Mouse (Mus musculus): ENCODE results near the gene Adam17.

Gene Adam17

DNA sequence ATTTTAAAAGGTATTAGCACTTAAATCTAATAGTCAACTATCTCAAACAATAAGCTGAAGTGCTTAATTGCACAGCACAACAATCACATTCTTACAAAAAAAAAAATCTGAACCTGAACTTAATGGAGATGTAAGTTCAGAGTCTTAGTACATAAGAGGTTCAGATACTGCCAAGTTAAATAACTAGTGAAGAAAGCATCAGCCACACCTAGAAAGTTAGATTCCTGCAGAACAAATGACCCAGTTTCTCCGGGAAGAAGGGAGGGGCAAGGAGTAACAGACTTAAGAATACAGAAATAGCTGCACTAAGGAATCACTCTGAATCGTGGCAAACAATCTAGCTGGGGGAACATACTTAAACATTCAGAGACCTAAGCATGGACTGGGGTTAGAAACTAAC lies 10.7 kb downstream of the Adam17 start:
- in situ Hi-C loops (cut with MboI, MseI), result no loop called here

DNA sequence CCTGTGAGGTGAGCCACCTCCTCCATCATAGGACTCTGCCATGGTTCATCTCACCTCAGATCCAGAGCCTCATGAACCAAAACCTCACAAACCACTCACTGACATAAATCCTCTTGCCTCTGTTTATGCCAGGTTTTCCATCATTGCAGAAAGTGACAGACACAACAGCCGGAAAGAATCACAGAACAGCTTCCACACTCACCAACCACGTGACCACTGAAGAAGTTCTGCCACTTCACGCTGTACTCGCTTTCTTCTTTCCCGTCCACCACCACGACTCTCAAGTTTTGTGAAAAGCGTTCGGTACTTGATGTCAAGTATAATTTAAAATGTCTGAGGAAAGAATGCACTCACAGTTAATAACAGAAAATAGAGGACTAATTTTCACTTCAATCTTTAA lies 19.8 kb downstream of the Adam17 start:
- in situ Hi-C loops (cut with MboI, MseI), result no loop called here

DNA sequence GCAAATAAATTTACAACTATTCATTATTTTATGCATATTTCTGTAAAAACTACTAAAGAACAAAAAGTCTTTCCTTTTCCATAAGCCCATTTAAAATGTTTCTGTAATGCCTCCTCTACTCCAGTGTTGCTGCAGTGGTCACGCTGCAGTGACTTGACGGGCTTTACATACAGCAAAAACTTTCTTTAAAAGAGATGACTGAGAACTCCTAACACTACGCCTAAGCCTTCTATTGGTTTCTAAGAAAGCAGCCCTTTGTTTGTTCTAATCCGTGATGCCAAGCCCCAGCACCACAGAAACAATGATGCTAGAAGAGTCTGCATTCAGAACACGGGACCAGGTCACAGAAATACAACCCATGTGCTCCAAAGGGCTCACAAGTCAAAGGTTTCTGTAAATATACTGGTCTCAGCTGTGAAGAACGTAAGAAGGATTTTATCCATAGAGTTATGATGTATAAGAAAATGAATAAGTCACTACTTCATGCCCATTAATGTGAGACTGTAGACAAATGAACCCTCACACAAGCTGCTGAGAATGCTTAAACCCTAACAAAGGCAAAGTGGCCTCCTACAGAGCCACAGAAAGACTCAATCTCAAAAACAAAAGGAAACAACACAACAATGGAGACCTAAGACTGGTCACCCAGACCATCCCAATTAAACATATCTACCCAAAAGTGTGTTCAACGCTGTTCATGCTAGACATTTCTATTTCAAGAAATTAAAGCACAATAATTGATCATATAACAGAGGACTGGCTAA lies 23.1 kb downstream of the Adam17 start:
- in situ Hi-C loops (cut with MboI, MseI), result no loop called here

DNA sequence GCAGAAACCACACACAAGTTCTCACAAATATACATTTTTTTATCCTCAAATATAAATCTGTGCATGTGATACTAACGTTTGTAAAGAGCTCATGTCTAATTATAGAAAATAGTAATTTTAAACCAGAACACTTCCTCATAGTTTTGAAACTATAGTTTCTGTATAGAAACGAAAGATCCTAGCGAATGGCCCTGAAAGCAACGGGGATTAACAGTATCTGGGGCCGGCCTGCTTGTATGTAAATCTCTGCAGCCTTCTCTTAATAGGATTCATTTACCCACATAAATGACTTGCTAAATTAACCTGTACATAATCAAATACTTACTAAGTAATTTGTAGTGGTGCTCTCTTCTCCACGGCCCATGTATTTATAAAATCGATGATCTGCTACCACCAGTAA lies 26.5 kb downstream of the Adam17 start:
- in situ Hi-C loops (cut with MboI, MseI), result loop anchor here (25.0 kb wide), 1 partner anchor 265 kb away; no protein-coding TSS in a partner anchor

DNA sequence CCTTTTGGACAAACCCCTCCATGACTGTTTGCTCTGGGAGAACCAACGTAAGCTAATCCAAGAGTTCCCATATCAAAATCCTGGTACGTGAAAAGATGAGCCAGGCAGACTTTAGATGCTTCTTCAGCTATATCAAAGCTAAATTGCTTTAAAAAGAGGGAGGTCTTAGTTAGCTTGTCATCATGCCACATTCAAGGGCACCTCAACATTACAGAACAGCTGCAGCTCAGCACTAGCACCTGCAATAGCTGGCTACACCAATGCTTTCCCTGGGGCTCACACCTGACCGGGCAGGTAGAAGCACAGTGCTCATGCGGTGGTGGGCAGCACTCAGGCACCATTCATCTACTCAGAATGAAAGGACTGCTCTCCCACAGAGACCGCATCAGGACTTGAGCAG lies 32.8 kb downstream of the Adam17 start:
- in situ Hi-C loops (cut with MboI, MseI), result loop anchor here (25.0 kb wide), 1 partner anchor 272 kb away; no protein-coding TSS in a partner anchor

DNA sequence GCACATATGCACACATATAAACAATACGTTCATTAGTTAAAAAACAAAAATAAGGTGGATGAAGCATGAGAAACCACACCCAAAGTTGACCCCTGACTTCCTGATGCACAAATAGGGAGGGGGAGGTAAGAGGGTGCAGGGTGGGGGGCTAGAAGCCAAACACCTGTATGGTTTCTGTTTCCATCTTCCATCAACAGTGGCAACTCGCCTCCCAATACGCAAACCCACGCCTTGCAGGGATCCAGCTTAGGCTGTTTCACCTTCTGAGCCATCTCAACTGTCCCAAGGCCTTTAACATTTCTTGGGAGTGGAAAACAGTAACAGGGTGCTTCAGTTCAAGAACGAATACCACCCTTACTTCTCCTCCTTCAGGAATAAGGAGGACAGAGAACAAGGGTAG lies 36.3 kb downstream of the Adam17 start:
- in situ Hi-C loops (cut with MboI, MseI), result loop anchor here (25.0 kb wide), 1 partner anchor 275 kb away; no protein-coding TSS in a partner anchor

DNA sequence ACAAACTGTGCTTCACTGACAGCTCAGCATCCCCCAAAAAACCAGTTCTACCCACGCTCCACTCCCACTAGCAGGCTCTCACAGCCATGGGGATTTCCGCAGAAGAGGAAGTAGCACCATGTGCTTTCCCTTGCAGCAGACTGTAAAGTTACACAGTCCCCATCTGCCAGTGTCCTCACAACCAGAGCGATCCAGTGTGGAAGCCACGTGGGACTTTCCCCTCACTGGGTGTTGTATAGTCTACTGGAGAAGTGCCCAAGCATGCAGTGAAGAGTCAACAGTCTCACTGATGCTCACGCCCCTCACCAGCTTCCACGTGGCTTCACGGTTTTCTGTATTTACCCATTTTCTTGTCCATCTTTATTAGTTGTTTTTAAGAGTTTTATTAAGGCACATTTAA lies 37.6 kb downstream of the Adam17 start:
- in situ Hi-C loops (cut with MboI, MseI), result loop anchor here (25.0 kb wide), 1 partner anchor 276 kb away; no protein-coding TSS in a partner anchor

DNA sequence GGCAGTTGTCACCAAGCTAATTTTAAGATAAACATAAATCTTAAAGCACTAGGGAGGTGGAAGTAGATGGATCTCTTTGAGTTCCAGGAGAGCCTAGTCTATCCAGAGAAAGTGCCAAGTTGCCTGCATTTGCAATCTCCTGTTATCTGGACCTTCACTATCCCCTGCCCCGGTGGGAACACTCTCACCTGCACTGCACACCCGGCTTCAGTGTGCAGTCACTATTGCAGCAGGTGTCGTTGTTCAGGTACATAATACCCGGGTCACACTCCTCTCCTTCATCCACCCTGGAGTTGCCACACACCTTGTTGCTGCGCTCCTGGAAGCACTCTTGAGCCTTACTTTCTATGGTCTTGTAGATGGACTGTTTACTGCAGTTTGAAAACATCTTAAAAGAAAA lies 39.7 kb downstream of the Adam17 start:
- in situ Hi-C loops (cut with MboI, MseI), result loop anchor here (25.0 kb wide), 1 partner anchor 279 kb away; no protein-coding TSS in a partner anchor

DNA sequence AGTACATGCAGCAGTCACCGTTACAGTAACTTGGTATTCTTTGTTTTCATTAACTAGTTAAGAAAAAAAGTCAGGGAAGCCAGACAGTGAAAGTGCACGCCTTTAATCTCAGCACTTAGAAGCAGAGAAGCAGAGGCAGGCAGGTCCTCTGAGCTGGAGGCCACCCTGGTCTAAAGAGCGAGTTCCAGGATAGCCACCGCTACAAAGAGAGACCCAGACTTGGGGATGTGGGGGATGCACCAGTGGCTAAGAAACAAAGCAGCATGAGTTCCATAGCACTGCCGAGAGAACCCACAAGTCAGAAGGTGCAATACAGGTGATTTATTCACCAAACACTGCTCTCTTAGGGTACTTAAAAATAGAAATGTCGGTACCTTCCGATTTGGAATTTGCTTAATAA lies 40.4 kb downstream of the Adam17 start:
- in situ Hi-C loops (cut with MboI, MseI), result loop anchor here (25.0 kb wide), 1 partner anchor 279 kb away; no protein-coding TSS in a partner anchor

DNA sequence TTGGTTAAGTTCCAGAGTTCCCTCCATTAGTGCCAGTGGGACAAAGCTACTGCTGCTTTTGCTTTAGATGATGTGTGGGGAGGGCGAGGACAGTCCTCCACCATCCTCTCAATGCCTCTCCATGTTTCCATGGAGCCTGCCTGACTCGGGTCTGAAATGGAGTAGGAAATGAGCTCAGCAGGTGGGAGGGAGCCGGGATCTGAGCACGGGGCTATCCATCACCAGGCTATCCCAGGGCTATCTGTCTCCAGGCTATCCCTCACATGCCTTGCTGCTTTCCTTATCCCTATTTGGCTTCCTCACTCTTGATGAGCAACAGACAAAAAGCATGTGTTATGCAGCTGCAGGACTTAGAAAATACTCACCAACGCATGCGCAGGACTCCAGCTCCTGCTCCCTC lies 41.7 kb downstream of the Adam17 start:
- in situ Hi-C loops (cut with MboI, MseI), result loop anchor here (25.0 kb wide), 1 partner anchor 281 kb away; no protein-coding TSS in a partner anchor

DNA sequence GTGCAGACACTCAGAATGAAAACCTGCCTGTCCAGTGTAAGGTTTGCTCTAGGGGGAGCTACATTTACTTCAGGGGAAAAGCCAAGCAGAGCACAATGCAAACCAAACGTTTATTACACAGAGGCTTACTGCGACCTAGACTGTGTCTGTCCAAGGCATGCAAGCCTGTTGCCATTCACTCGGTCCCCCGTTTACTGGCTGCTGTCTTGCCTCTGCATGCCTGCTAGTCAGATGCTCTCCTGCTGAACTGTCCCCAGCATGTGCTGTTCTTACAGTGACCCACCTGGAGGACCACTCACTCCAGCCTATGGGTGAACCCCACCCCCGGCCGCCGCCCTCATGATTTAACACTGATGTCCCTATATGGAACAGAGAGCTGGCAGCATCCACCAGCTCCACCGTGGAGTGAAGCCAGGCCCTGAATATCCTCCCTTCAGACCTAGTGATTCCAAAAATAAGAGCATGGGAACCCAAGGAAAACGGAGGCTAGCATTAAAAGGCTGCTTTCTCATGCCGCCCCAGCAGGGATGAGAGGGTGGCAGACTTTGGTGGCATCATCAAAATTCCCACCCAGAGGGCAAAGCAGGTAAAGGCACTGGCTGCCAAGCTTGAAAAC lies 42.4 kb downstream of the Adam17 start:
- in situ Hi-C loops (cut with MboI, MseI), result loop anchor here (25.0 kb wide), 1 partner anchor 281 kb away; no protein-coding TSS in a partner anchor

DNA sequence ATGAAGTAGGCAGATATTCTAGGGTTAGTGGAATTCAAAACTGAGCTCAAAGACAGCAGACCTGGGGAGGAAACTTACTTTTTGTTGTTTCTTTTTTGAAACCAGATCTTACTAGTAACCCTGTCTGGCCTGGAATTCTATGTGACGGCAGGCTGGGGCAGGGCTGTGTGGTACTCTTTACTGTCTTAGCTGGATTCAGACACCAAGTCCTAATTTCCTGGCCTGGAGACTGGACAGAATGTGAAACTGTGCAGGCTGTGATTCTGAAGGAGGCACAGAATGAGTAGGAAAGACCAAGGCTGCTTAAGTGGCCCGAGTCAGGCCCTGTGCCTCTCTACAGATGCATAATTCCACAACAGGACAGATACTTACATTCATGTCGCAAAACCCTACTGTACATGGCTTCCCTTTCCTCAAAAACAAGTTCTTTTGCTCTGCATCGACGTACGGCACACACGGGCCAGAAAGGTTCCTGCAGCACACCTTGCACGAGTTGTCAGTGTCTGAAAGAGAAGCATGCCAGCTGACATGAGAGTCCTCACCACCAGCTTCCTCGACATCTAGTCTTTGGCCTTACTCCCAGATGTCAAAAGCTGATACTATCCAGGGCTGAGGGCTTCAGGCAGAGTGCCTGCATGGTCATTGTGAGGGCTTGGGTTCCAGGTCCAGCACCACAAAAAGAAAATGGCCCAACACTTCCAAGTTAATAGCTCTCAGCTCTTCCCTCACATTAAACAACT lies 43.6 kb downstream of the Adam17 start:
- in situ Hi-C loops (cut with MboI, MseI), result loop anchor here (25.0 kb wide), 1 partner anchor 282 kb away; no protein-coding TSS in a partner anchor

DNA sequence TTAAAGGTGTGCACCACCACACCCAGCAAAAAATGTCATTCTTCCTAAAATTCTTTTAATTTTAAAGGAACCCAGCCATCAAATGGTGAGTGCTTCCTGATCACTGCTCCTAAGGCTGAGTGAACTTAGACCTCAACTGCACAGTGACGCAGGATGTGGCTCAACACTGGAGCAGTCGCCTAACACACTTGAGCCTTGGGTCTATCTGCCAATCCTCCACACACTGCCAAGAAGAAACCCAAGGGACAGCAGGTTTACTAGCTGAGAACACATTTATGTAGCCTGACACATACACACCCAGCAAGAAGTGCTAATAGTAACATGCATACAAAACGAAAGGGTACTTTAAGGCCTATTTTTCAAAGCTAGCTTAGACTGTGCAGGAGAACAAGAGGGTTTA lies 47.1 kb downstream of the Adam17 start:
- in situ Hi-C loops (cut with MboI, MseI), result loop anchor here (25.0 kb wide), 1 partner anchor 286 kb away; no protein-coding TSS in a partner anchor

DNA sequence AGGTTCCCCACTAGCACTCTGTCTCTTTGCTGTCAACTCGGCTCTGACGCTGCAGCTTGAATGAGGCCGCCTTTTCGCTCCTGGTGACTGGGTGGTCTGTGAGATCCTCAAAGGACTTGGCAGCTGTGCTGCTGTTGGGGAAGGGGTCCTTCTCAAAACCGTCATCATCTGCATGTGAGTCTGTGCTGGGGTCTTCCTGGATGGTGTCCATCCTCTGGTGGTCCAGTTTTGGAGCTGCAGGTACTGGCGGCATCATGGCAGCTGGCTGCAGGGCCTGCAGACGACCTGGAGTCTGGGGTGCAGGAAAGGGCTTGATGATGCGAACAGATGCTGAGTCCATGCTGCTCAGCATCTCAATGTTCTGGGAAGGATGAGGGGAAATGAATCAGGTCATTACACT lies 48.2 kb downstream of the Adam17 start:
- in situ Hi-C loops (cut with MboI, MseI), result loop anchor here (25.0 kb wide), 1 partner anchor 287 kb away; no protein-coding TSS in a partner anchor

DNA sequence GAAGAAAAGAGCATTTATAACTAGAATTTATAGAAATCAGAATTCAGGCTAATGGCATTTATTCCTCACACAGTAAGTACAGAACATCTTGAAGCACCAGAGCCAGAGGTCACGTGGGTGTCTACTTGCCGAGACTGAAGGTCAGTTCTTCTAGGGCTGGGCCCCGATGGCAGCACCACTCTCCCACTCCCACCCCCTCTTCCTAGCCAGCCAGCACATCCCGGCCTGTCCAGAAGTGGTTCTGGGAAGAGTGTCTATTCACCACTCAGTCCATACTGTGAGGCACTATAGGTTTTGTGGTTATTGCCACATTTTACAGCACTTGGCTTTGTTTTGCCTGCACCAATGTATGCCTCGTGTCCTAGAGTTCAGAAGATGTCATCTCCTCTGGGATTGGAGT lies 49.3 kb downstream of the Adam17 start:
- in situ Hi-C loops (cut with MboI, MseI), result no loop called here

DNA sequence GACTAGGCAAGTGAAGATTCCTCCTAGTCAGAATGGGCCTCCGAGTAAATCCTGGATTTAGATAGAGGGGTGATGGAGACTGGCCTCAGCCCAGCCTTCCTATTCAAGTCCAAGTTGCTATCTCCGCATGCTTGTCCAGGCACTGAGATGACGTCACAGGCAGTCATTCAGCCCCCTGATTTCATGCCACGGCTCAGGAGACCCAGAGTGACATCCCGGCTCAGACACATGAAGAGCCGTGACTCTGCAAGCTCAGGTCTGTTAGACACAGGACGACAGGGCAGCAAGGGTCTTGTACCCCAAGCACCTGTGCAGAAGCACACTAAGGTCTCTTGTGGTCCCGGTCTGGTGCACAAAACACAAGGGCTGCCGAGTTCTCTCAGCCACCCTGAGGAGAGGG lies 50.6 kb downstream of the Adam17 start:
- in situ Hi-C loops (cut with MboI, MseI), result no loop called here

DNA sequence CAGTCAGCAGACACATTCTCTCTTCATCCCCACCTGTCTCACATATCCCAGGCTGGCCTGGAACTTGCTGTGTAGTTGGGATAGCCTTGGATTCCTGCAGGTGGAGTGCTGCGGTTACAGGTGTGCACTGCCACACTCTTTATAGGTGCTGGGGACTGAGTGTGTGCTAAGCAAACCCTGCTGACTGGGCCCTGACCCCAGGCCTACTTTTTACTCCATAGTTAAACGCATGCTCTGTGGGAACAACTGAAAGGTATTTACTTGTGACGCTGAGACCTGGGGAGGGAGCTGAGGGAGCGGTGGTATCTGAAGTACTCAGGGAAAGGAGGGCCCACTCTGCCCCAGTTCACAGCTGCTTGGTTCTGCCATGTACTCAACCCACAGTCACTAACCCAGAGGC lies 51.1 kb downstream of the Adam17 start:
- in situ Hi-C loops (cut with MboI, MseI), result no loop called here

DNA sequence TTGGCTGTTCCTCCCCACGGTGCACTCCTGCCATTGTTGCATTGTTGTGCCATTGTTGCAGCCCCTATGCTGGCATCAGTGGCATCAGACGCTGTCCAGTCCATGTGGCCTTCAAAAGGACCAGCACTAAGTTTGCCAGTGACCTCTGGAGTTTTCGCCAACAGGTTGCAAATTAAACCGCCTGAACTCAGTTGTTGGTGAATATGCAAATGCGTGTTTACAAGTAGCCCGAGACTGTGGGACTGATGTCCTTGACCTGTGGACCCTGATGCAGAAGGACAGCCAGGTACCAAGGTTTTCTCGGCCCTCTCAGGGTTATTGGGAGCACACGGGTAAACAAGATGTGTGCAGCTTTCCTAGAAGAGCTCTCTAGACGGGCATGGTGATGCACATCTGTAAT lies 52.3 kb downstream of the Adam17 start:
- in situ Hi-C loops (cut with MboI, MseI), result no loop called here

DNA sequence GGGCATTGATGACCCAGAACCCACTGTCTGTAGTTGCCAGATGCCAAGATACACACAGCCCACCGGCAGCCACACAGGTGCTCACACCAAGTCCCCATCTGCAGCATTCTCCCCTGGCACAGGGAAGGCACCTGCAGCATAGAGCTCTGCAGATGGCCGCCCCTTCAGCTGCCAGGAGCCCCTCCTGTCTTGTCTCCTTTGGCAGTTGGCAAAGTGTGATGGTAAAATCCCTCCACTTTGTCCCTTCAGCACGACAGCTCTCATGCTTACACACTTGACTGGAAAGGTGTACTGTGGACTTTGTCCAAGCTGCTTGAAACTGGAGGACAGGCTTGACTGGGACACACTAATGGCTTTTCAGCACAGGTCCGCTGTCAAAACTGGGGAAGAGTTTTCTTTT lies 53.1 kb downstream of the Adam17 start:
- in situ Hi-C loops (cut with MboI, MseI), result no loop called here

DNA sequence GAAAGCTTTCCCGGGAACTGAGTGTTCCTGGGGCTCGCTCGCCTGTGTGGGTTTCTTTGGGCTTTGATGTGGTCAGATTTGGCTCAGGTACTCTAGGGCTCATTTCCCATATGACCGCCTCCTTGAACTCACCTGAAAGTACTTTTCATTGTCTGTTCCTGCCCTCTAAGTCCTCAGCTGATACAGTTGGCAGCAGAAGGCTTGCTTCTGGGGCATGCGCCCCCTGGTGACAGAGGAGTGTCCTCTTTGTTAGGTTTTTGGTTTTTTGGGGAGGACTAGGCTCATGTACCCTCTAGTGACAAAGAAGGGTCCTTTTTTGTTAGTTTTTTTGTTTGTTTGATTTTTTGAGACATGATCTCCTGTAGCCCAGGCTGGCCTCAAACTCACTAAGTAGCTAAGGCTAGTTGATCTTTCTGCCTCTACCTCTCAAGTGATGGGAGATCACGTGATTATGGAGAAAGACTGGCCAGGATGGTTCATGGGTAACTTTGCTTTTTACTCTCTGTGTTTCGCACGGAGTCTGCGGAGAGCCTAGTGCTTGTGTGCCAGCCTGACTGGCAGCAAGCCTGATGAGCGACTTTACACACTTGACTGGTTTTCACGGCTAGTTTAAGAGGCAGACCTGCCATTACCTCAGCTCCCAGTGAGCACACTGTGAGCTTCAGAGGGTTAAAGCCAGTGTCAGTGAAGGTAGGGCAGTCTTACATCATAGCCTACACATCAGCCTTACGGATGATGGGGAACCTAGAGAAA lies 55.1 kb downstream of the Adam17 start:
- in situ Hi-C loops (cut with MboI, MseI), result loop anchor here (5.0 kb wide), 1 partner anchor 54 kb away; the partner anchor contains the start of gene Adam17

DNA sequence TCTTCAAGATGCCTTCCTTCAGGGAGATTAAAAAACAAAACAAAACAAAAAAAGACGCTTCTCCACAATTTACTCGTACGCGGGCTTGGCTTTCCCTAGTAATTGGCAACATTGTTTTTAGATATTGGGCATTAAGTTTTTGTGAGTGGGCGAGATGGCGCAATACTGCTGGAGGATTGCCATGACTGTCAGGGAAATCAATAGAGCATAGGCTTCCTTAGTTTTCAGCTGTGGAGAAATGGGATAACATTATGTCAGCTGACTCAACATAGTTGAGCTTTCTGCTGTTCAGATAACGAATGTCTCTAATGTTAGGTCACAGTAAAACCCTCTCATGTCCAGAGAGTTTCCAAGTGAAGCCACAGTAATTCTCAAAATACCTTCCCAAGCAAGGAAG lies 56.6 kb downstream of the Adam17 start:
- in situ Hi-C loops (cut with MboI, MseI), result loop anchor here (5.0 kb wide), 1 partner anchor 55 kb away; the partner anchor contains the start of gene Adam17

Data from T-helper 2 cell (primary cell).